In the genomic region with DNA sequence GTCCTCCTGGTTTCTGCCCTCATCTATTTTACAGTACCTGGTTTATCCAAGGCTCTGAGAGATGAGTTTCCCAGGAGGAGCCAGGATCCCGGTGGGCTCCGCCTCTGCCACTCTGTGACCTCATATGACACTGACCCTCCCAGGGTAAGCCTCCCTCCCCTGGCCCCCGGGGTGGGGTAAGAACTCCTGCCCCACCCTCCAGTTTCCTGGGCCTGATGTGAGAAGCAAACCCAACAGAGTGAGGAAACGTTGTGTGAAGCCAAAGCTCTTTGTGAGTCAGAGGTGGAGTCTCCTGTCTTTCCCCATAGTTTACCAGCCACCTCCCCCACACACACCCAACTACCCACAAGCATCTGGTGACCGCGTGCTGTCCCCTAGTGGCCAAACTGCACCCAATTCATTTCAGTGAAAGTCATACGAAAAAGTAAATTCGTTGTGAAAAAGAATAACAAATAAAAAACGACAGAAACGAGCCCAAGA, we compare ENCODE assay signal across 8 mouse cellular contexts. TPM values are rescaled to one million over a fixed set of nuclear protein-coding genes. Genes with fewer than 3 reads are reported as not detected.
A peak's percentile ranks its signal among the peaks of the same experiment; 100 is the strongest.
DNase-seq lines count a peak whose midpoint lies in the region; ATAC-seq and TF ChIP-seq lines count a peak whose summit lies in the region.

No protein-coding gene starts in this region.

- peaks cover 37% of the 10 kb centered on the region for H3K4me1 ChIP-seq in megakaryocyte, embryonic 14.5 days

- H3K4me3 ChIP-seq in left cerebral cortex, adult 2 months, result peak overlapping the region; percentile 27
- H3K4me3 ChIP-seq in megakaryocyte, embryonic 14.5 days (replicated peaks), result peak overlapping the region; percentile 75

- H3K9me3 ChIP-seq in megakaryocyte, embryonic 14.5 days, result no peaks in the 10 kb centered on the region

- intact Hi-C loops in left cerebral cortex, adult 2 months (cut with DNase I), result loop anchor here (2.0 to 5.0 kb wide), 3 partner anchors 67 to 401 kb away; a partner anchor contains a TSS

- no peaks in the 10 kb centered on the region for H3K27me3 ChIP-seq in Patski
- H3K27me3 ChIP-seq in megakaryocyte, embryonic 14.5 days (replicated peaks), result peaks cover 10% of the 10 kb centered on the region

- TF ChIP-seq CTCF in Patski (IDR thresholded peaks at IDR 0.05), result no peak
- peak; percentile 92 for TF ChIP-seq CTCF in left cerebral cortex, adult 2 months (IDR thresholded peaks at IDR 0.05)

- ATAC-seq in Patski, result peak; percentile 78

- POLR2A ChIA-PET in Patski (lab: Charles Lee), result interaction anchor here (0.7 to 2.6 kb wide), 5 partner anchors 29 to 401 kb away, joined by 3 to 10 read pairs (median 4); a partner anchor contains a TSS

- peak overlapping the region; percentile 53 for H3K27ac ChIP-seq in left cerebral cortex, adult 2 months

- peak; percentile 93 for DNase-seq in Patski (ENCODE audit: low read depth, low spot score)
- peak; percentile 51 to 72 for DNase-seq in cerebellum, postnatal 4 days (ENCODE audit: low spot score in 2 of 2)
- DNase-seq in gastrocnemius, postnatal 10 days, result peak; percentile 74
- peak; percentile 82 for DNase-seq in hindlimb bud, embryonic 11.5 days (ENCODE audit: extremely low spot score, low read depth, low spot score)
- peak; percentile 65 to 68 for DNase-seq in left cerebral cortex, adult 2 months (ENCODE audit: extremely low spot score in 1 of 2, low spot score in 2 of 2)
- DNase-seq in right cerebral cortex, postnatal 14 days, result peak; percentile 71
- peak; percentile 85 for DNase-seq in yolk sac, embryonic 10.5 days (ENCODE audit: low spot score)

- in situ Hi-C loops in Patski (cut with MboI; ENCODE audit: low pct_unique_long_range_greater_than_20kb), result loop anchor here (5.0 to 25.0 kb wide), 5 partner anchors 62 to 1942 kb away; a partner anchor contains a TSS

- CTCF ChIA-PET in Patski (lab: Charles Lee), result interaction anchor here (0.6 to 4.0 kb wide), 73 partner anchors 7 to 1889 kb away, joined by 3 to 47 read pairs (median 5); a partner anchor contains a TSS

- H3K36me3 ChIP-seq in megakaryocyte, embryonic 14.5 days (replicated peaks; ENCODE audit: low read length), result no peaks in the 10 kb centered on the region

RNA-seq across cellular contexts. Expression of a gene that starts 28.7 kb away (rescaled TPM):
- polyA plus RNA-seq in Patski (2021), result 92.3 TPM
- total RNA-seq in gastrocnemius, postnatal 10 days (2021), result 10 to 100 TPM; 22.7 to 36.5 TPM
- 10 to 100 TPM; 59.9 to 62.5 TPM for total RNA-seq in left cerebral cortex, adult 2 months (2021)
- polyA plus RNA-seq in megakaryocyte, embryonic 14.5 days (2012; ENCODE audit: insufficient read depth, low replicate concordance), result 21.7 and 48.3 TPM in 2 replicates

Comparison
In these comparisons a context has a peak if more than half of its experiments do, and no peak if none do; other contexts are left out.
1. Peak in every context shown above with its lines: DNase-seq, ATAC-seq, H3K4me3 ChIP-seq and H3K27ac ChIP-seq.